Mouse (Mus musculus) kidney, postnatal 0 days (tissue): ENCODE measurements around the gene Sh3pxd2a. TPM values are rescaled to one million over a fixed set of nuclear protein-coding genes. Genes with fewer than 3 reads are reported as not detected.

ENCODE experiments used
- ATAC-seq: fragments of 200-750 bp; cut with Nextera tagmentation; replicated peaks from 2 replicates; pipeline ENCODE4 v1.8.0; 2017; ENCODE audit warnings: low read depth, moderate number of reproducible peaks, moderate TSS enrichment, moderate library complexity; ENCODE audit not compliant: low FRiP score
- DNase-seq: peaks from one replicate; pipeline ENCODE4 v3.0.0-alpha.2; 2016; ENCODE audit warnings: low spot score
- H3K27ac ChIP-seq: fragments of 300-500 bp; sonication (generic); 2 replicates; pipeline ENCODE4 v1.5.1; 2014; ENCODE audit warnings: mild to moderate bottlenecking
- H3K27me3 ChIP-seq: fragments of 300-500 bp; sonication (generic); 2 replicates; pipeline ENCODE4 v1.6.1; 2014; ENCODE audit warnings: low read length, mixed read lengths; ENCODE audit not compliant: insufficient read depth
- H3K36me3 ChIP-seq: fragments of 300-500 bp; sonication (generic); 2 replicates; pipeline ENCODE4 v1.6.1; 2014; ENCODE audit warnings: low read length, mixed read lengths; ENCODE audit not compliant: insufficient read depth
- H3K4me1 ChIP-seq: fragments of 300-500 bp; sonication (generic); replicated peaks from 2 replicates; pipeline ENCODE4 v1.6.1; 2014; ENCODE audit warnings: antibody characterized with exemption, low read length, mixed read lengths; ENCODE audit not compliant: insufficient read depth
- H3K4me2 ChIP-seq: fragments of 300-500 bp; sonication (generic); 2 replicates; pipeline ENCODE4 v1.6.1; 2014; ENCODE audit warnings: mild to moderate bottlenecking, low read length, moderate library complexity, mixed read lengths
- H3K4me3 ChIP-seq: fragments of 300-500 bp; sonication (generic); replicated peaks from 2 replicates; pipeline ENCODE4 v1.5.1; 2014; ENCODE audit warnings: low read depth, low read length
- H3K9ac ChIP-seq: fragments of 300-500 bp; sonication (generic); 2 replicates; pipeline ENCODE4 v1.6.1; 2014; ENCODE audit warnings: low read depth, low read length
- H3K9me3 ChIP-seq: fragments of 300-500 bp; sonication (generic); replicated peaks from 2 replicates; pipeline ENCODE4 v1.6.1; 2016; ENCODE audit warnings: low read length, inconsistent platforms, mixed read lengths
- CTCF ChIP-seq: IDR thresholded peaks from 2 replicates; pipeline ENCODE4 v1.5.1; 2016; ENCODE audit warnings: antibody characterized with exemption, low read depth, mild to moderate bottlenecking, moderate library complexity
- WGBS: fragments of 180-500 bp; shearing (Covaris S2); extraction: QIAGEN DNeasy Blood & Tissue Kit; methylation state at CpG from one replicate; pipeline ENCODE4 v1.1.7; 2014; 5-methylcytosine and 5-hydroxymethylcytosine counted together
- polyA plus RNA-seq: library from polyadenylated mRNA; unstranded; fragments of >200 nt; fragmentation: Nextera tagmentation; extraction: Ambion mirVana; gene quantifications from 2 replicates; pipeline ENCODE4 v1.2.1, GENCODE M21; 2015

Sh3pxd2a gene
- polyA plus RNA-seq, 1 experiment from 2014 or later, result 4.1 TPM

- Histone ChIP-seq H3K27ac (no peak overlapping the region), H3K36me3 (no peaks in the 10 kb centered on the region), H3K9me3 (no peaks in the 10 kb centered on the region), H3K4me2 (no peak overlapping the region), H3K4me1 (peaks cover 34% of the 10 kb centered on the region), H3K27me3 (no peaks in the 10 kb centered on the region), H3K4me3 (no peak overlapping the region), H3K9ac (no peak overlapping the region)
- 80% methylated on average over 1 of the region's 1 CpGs for WGBS
- ATAC-seq, result no peak
- TF ChIP-seq CTCF, result no peak
- DNase-seq, result no peak
These were observed 135.1 kb downstream of the Sh3pxd2a start for GRCm38 (mm10) chr19:47329102-47329501.

DNA sequence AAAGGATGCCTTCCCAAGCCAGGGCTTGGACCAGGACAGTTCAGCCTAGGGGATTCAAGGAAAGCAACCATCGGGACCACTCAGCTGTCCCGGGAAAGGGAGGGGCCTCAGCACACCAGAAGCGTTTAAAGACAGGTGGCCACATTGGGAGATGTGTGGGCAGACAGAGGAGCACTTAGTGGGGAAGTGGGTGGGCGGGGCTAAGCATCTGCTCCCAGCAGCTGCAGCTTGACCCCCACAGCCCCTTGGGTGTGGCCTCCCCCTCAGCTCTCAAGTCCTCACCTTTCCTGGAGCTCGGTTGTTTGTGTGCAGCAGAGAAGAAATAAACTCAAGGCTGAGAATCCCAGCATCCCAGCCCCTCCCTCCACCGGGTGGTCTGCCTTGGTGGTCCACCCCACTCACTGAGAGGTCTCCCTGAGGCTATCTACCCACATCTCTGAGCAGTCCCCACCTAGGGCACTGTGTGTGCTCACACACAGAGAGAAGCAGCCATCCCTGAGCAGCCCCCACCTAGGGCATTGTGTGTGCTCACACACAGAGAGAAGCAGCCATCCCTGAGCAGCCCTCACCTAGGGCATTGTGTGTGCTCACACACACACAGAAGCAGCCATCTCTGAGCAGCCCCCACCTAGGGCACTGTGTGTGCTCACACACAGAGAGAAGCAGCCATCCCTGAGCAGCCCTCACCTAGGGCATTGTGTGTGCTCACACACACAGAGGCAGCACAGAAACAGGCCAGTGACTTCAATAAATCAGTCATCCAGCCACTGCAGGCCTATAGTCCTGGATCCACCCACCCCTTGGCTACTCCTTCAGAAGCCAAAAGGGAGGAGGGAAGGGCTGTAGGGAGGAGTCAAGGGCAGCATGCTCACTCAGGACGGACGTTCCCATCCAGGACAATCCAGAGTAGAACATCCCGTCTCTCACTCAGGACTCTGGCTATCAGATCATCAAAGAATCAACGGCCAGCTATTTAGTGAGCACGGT lies 136.0 kb downstream of the Sh3pxd2a start:
- no peak overlapping the region for H3K9ac ChIP-seq
- H3K4me3 ChIP-seq, result no peak overlapping the region
- DNase-seq (peak; percentile 90), ATAC-seq (peak; percentile 60)
- no peaks in the 10 kb centered on the region for H3K36me3 ChIP-seq
- peak overlapping the region; percentile 64 for H3K27ac ChIP-seq
- no peaks in the 10 kb centered on the region for H3K27me3 ChIP-seq
- no peak overlapping the region for H3K4me2 ChIP-seq
- TF ChIP-seq CTCF, result no peak
- H3K4me1 ChIP-seq, result peaks cover 34% of the 10 kb centered on the region
- WGBS, result 8% methylated on average over 11 of the region's 11 CpGs
- no peaks in the 10 kb centered on the region for H3K9me3 ChIP-seq

GRCm38 (mm10) chr19:47325881-47326280 lies 138.3 kb downstream of the Sh3pxd2a start:
- H3K4me3 ChIP-seq, result no peak overlapping the region
- H3K4me2 ChIP-seq, result no peak overlapping the region
- no peak overlapping the region for H3K9ac ChIP-seq
- H3K27ac ChIP-seq, result 0 out of 2 replicates have a peak overlapping the region, but pooled peaks have one; percentile 19
- no peaks in the 10 kb centered on the region for H3K36me3 ChIP-seq
- no peaks in the 10 kb centered on the region for H3K27me3 ChIP-seq
- H3K9me3 ChIP-seq, result no peaks in the 10 kb centered on the region
- peaks cover 37% of the 10 kb centered on the region for H3K4me1 ChIP-seq
- TF ChIP-seq CTCF, result peak; percentile 76
- 45% methylated on average over 5 of the region's 5 CpGs for WGBS
- DNase-seq, result peak; percentile 76
- no peak for ATAC-seq

DNA sequence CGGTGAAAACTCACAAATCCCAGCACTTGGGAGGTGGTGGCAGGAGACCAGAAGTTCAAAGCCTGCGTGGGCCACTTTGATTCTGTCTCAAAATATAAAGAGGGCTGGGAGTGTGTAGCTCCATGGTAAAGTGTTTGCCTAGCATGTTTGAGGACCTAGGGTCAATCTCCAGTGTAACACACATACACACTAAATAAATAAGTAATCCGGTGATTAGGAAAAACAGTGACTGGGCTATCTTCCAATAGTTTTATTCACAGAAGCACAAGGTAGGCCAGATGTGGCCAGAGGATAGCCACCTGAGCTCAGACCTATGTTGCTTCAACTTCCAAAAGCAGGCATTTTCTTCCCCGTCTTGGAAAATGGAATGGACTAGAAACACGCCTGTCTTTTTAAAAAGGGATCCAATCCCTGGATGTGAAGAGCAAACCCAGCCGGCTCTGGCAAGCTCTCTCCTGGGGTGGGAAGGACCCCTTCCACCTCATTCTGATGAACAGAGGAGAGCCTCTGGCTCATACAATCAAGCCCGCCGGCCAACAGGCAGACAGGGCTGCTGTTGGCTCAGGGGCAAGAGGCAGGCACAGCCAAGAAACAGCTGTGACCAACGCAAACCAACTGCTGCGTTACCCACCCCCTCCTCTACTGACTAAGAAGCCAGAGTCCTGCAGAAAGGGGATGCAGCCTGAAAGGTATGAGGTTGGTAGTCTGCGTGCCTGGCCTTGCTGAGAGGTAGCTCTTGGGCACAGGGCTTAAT lies 140.9 kb downstream of the Sh3pxd2a start:
- Histone ChIP-seq H3K27me3 (no peaks in the 10 kb centered on the region), H3K27ac (no peak overlapping the region), H3K4me3 (no peak overlapping the region), H3K9ac (no peak overlapping the region), H3K36me3 (no peaks in the 10 kb centered on the region), H3K4me2 (no peak overlapping the region), H3K4me1 (peaks cover 37% of the 10 kb centered on the region), H3K9me3 (no peaks in the 10 kb centered on the region)
- 70% methylated on average over 11 of the region's 11 CpGs for WGBS
- ATAC-seq (no peak), DNase-seq (no peak)
- no peak for TF ChIP-seq CTCF

GRCm38 (mm10) chr19:47320331-47320668 lies 143.9 kb downstream of the Sh3pxd2a start:
- DNase-seq, result peak; percentile 83
- H3K4me2 ChIP-seq, result peak overlapping the region; percentile 44
- peak overlapping the region; percentile 77 for H3K27ac ChIP-seq
- H3K27me3 ChIP-seq, result no peaks in the 10 kb centered on the region
- no peak for TF ChIP-seq CTCF
- 24% methylated on average over 8 of the region's 8 CpGs for WGBS
- H3K36me3 ChIP-seq, result no peaks in the 10 kb centered on the region
- peak; percentile 55; the same call in 1 of the 2 replicates for ATAC-seq
- H3K4me1 ChIP-seq, result peaks cover 51% of the 10 kb centered on the region
- H3K9me3 ChIP-seq, result no peaks in the 10 kb centered on the region
- peak overlapping the region; percentile 40; the same call in 1 of the 2 replicates for H3K9ac ChIP-seq
- H3K4me3 ChIP-seq, result peak overlapping the region; percentile 28

DNA sequence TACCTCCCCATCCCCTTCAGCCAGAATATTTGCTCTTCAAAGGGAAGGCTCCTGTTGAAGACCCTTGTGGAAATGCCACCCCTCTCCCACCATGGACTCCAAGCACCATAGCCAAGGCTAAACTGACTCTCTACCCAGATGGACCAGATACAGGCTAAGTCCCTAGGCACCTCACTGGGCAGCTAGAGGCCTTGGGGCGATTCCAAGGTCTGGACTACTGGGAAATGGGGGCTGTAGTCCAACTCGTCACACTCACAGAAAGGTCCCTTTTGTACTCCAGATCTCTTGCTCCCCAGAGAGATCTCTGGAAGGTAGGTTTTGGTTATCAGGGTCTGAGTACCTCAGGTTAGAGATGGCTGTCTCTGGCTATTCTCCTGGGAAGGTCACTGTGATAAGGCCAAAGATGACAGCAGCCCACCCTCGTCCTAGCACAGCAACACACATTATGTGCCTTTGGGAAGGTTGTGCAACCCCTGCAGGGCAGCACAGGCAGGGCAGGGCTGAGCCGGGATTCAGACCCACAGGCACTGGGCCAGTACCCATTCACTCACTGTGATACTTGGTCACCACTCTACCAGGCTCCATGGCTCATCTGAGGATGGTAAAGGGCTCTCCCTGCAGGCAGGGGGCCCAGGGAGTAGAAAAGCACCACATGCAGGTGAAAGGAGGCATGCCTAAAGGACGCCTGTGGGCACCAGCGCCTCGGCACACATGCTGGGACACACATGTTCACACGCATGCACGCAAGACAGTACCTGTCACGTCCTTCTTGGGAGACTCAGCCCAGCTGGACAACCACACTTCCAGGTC lies 144.5 kb downstream of the Sh3pxd2a start:
- ATAC-seq, result no peak
- Histone ChIP-seq H3K27ac (peak overlapping the region; percentile 77; the same call in 1 of the 2 replicates), H3K9ac (peak overlapping the region; percentile 40; the same call in 1 of the 2 replicates), H3K4me2 (peak overlapping the region; percentile 44), H3K36me3 (no peaks in the 10 kb centered on the region), H3K27me3 (no peaks in the 10 kb centered on the region), H3K4me3 (peak overlapping the region; percentile 28), H3K4me1 (peaks cover 57% of the 10 kb centered on the region), H3K9me3 (no peaks in the 10 kb centered on the region)
- TF ChIP-seq CTCF, result no peak
- 64% methylated on average over 10 of the region's 10 CpGs for whole genome bisulfite sequencing
- no peak for DNase-seq
